ENCODE assay signal across 23 mouse cellular contexts in genomic region chr10:98702470-98703215, GRCm38 (mm10).
DNase-seq lines count a peak whose midpoint lies in the region; ATAC-seq and TF ChIP-seq lines count a peak whose summit lies in the region.
"Had no signal": no experiment of that assay in that cellular context is flagged by ENCODE, and none has a peak within 500 bp of the region (broad histone marks: within the 10 kb centered on the region; RNA-seq: fewer than 3 reads in every experiment).

No protein-coding gene starts in this region.

- H3K27me3 ChIP-seq in C2C12 (ENCODE audit: control insufficient read depth, insufficient read depth, insufficient read length), result no peaks in the 10 kb centered on the region
- H3K27me3 ChIP-seq in kidney, embryonic 15.5 days, result no peaks in the 10 kb centered on the region
- H3K27me3 ChIP-seq: embryonic facial prominence, embryonic 13.5 days; heart, embryonic 13.5 days; limb, embryonic 15.5 days; megakaryocyte, embryonic 14.5 days had no signal

- WGBS in kidney, embryonic 15.5 days, result 72% methylated on average over 5 of the region's 5 CpGs

- DNase-seq in 3134 (ENCODE audit: extremely low read depth, insufficient read length, low spot score), result peak; percentile 71
- peak; percentile 41 to 42 for DNase-seq in cerebellum, adult 18-20 months
- peak; percentile 22 to 42 for DNase-seq in cerebellum, postnatal 25 days
- no peak for DNase-seq in kidney, adult 11 months
- DNase-seq in thymus, postnatal 14 days, result no peak
- DNase-seq: adrenal gland, postnatal 25 days; gastrocnemius, adult 2 months; heart, postnatal 36 days; layer of hippocampus, postnatal 36 days; lung, postnatal 10 days; midbrain, embryonic 14.5 days; right cerebral cortex, postnatal 25 days; thymus, postnatal 4 days had no signal

- H3K9me3 ChIP-seq in kidney, embryonic 15.5 days (replicated peaks), result no peaks in the 10 kb centered on the region; the same call in 1 of the 2 replicates
- H3K9me3 ChIP-seq: embryonic facial prominence, embryonic 13.5 days; heart, embryonic 13.5 days; limb, embryonic 15.5 days had no signal

- H3K36me3 ChIP-seq in C2C12 (ENCODE audit: control insufficient read depth, insufficient read depth), result no peaks in the 10 kb centered on the region
- no peaks in the 10 kb centered on the region for H3K36me3 ChIP-seq in kidney, embryonic 15.5 days
- H3K36me3 ChIP-seq: embryonic facial prominence, embryonic 13.5 days; heart, embryonic 13.5 days; limb, embryonic 15.5 days had no signal

- H3ac ChIP-seq in C2C12 (ENCODE audit: control insufficient read depth, insufficient read length, low read depth), result no peak overlapping the region

- no peak for ATAC-seq in kidney, embryonic 15.5 days (replicated peaks; ENCODE audit: low FRiP score)
- ATAC-seq: CD4-positive, CD25-positive, alpha-beta regulatory T cell, adult 4 months; forebrain, embryonic 16.5 days; hindbrain, embryonic 16.5 days had no signal

- H3K27ac ChIP-seq in kidney, embryonic 15.5 days, result no peak overlapping the region
- H3K27ac ChIP-seq: embryonic facial prominence, embryonic 13.5 days; gastrocnemius, adult 2 months; heart, embryonic 13.5 days; kidney, postnatal 0 days; limb, embryonic 15.5 days had no signal

- no peaks in the 10 kb centered on the region for H3K79me3 ChIP-seq in C2C12 (ENCODE audit: low read depth)

- no peak overlapping the region for H3K9ac ChIP-seq in kidney, embryonic 15.5 days
- H3K9ac ChIP-seq: embryonic facial prominence, embryonic 13.5 days; heart, embryonic 13.5 days; limb, embryonic 15.5 days had no signal

- peaks cover 11% of the 10 kb centered on the region for H3K4me1 ChIP-seq in kidney, embryonic 15.5 days
- H3K4me1 ChIP-seq: embryonic facial prominence, embryonic 13.5 days; megakaryocyte, embryonic 14.5 days had no signal

- H3K4me2 ChIP-seq in kidney, embryonic 15.5 days, result no peak overlapping the region
- H3K4me2 ChIP-seq: embryonic facial prominence, embryonic 13.5 days; heart, embryonic 13.5 days; limb, embryonic 15.5 days had no signal

- no peaks in the 10 kb centered on the region for H3K79me2 ChIP-seq in C2C12 (ENCODE audit: control insufficient read depth, insufficient read depth)

- TF ChIP-seq CTCF in C2C12 (IDR thresholded peaks at IDR 0.05; ENCODE audit: control insufficient read depth, insufficient read depth, insufficient read length), result no peak

- H3K4me3 ChIP-seq in C2C12 (ENCODE audit: insufficient read depth, poor library complexity, severe bottlenecking), result no peak overlapping the region
- no peak overlapping the region for H3K4me3 ChIP-seq in kidney, embryonic 15.5 days (replicated peaks)
- H3K4me3 ChIP-seq: embryonic facial prominence, embryonic 13.5 days; gastrocnemius, adult 2 months; heart, embryonic 13.5 days; limb, embryonic 15.5 days; megakaryocyte, embryonic 14.5 days had no signal

TF ChIP-seq in C2C12, 6 proteins besides CTCF, POLR2A, EP300 and RAD21:
- no peak for TF ChIP-seq MYOG (IDR thresholded peaks at IDR 0.05; ENCODE audit: control insufficient read depth, extremely low read depth, insufficient read length)
- no peak for TF ChIP-seq MYOD1 (IDR thresholded peaks at IDR 0.05; ENCODE audit: control insufficient read depth, insufficient read length, low read depth)
- peak; percentile 88 for TF ChIP-seq CEBPB (IDR thresholded peaks at IDR 0.05; ENCODE audit: low read depth)
- TF ChIP-seq MAX (IDR thresholded peaks at IDR 0.05), result no peak
- peak; percentile 42 for TF ChIP-seq FOSL1 (IDR thresholded peaks at IDR 0.05; ENCODE audit: insufficient read depth, low read length, poor library complexity, severe bottlenecking)
- no peak for TF ChIP-seq USF1 (IDR thresholded peaks at IDR 0.05; ENCODE audit: low read depth)

Comparison
In these comparisons a context has a peak if more than half of its experiments do, and no peak if none do; other contexts are left out.
1. DNase-seq: peak in 3134 (single experiment), cerebellum, adult 18-20 months (2 of 2) and cerebellum, postnatal 25 days (2 of 2); none in kidney, adult 11 months (single experiment) and thymus, postnatal 14 days (single experiment).